Mouse (Mus musculus) T-helper 1 cell (primary cell): ENCODE results near the gene Rsph1.

Experiments used
- in situ Hi-C: fragments of 300-600 bp; cut with MboI, MseI; formaldehyde crosslinking; loops from one replicate; pipeline ENCODE4 v1.15.1; 2025; ENCODE audit warnings: high pct_unique_total_duplicates

Rsph1 gene

GRCm38 (mm10) chr17:31209376-31209930 lies 67.7 kb downstream of the Rsph1 start:
- in situ Hi-C loops, result no loop called here

DNA sequence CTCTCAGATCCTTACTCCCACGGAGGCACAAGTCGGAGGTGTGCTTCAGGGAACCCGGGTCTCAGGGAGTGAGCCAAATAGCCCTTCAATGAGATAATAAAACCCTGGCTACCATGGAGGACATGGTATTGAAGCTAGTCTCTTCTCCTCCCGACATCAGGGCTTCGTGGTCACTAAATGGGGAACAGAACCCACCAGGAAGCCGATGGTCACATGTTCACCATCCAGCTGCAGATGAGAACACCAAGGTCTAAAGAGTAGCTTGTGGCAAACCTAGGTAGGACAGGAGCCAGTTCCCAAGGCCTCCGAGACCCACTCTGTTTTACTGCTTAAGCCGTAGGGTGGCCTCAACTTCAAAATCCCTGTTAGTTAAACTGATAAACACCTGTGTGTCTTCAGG lies 68.5 kb downstream of the Rsph1 start:
- in situ Hi-C loops, result no loop called here

DNA sequence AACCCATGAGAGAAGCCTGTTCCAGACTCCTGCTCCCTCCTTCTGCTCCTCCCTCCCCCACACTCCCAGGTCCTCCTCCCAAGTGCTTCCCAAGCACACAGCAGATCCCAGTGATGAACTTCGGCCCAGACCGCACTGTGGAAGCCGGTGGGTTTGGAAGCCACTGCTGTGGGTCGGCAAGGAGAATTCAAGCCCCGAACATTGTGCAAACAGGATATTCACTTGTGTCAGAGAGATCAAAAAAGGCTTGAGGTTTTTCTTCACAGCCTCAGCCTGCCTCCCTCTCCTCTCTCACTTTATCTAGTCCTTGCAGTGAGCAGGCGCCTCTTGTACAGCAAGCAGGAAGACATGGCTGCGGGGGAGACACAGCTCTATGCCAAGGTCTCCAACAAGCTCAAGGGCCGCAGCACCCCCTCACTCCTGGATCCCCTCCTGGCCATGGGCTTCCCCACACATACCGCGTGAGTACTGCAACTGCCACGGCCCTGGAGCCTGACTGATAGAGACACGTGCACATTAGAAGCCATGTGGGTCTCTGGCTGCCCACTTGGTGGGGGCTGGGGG lies 69.3 kb downstream of the Rsph1 start, which contains the start of gene Ubash3a:
TSS of gene Ubash3a (plus strand) at position 103 of the 564 bp plus-strand sequence.
- in situ Hi-C loops, result no loop called here
